Mouse (Mus musculus): ENCODE measurements at regions not wholly inside any gene's neighbourhood (a gene's known extent, or its start where the extent isn't known, plus 50 kb on each side); places are given as distances from the start of the nearest gene placed in this dataset.

GRCm38 (mm10) chr5:102261621-102262020 is 191.9 kb upstream of the Wdfy3 start:
- WGBS, result 72% methylated on average over 5 of the region's 5 CpGs
- H3K9ac ChIP-seq (ENCODE audit: low read depth, low read length), result no peak overlapping the region
- H3K4me3 ChIP-seq (ENCODE audit: low read length), result no peak overlapping the region
- H3K9me3 ChIP-seq (ENCODE audit: control insufficient read depth, low read length), result no peaks in the 10 kb centered on the region
- no peak for ATAC-seq (ENCODE audit: low FRiP score, low TSS enrichment)
- H3K27me3 ChIP-seq (ENCODE audit: control insufficient read depth, insufficient read depth, low read length), result no peaks in the 10 kb centered on the region
- H3K4me1 ChIP-seq (ENCODE audit: control insufficient read depth, insufficient read depth, low read length), result no peaks in the 10 kb centered on the region
- H3K27ac ChIP-seq (ENCODE audit: low read depth, low read length), result no peak overlapping the region
- no peak overlapping the region for H3K4me2 ChIP-seq (replicated peaks; ENCODE audit: low read depth, low read length)
- H3K36me3 ChIP-seq (ENCODE audit: control insufficient read depth, insufficient read depth, low read length), result no peaks in the 10 kb centered on the region

- no peak overlapping the region for H3K4me2 ChIP-seq (replicated peaks; ENCODE audit: low read depth, low read length)
- H3K27ac ChIP-seq (ENCODE audit: low read depth, low read length), result no peak overlapping the region
- H3K36me3 ChIP-seq (ENCODE audit: control insufficient read depth, insufficient read depth, low read length), result no peaks in the 10 kb centered on the region
- no peaks in the 10 kb centered on the region for H3K9me3 ChIP-seq (ENCODE audit: control insufficient read depth, low read length)
- no peak overlapping the region for H3K9ac ChIP-seq (ENCODE audit: low read depth, low read length)
- H3K4me3 ChIP-seq (ENCODE audit: low read length), result no peak overlapping the region
- no peaks in the 10 kb centered on the region for H3K4me1 ChIP-seq (ENCODE audit: control insufficient read depth, insufficient read depth, low read length)
- 34% methylated on average over 11 of the region's 11 CpGs for WGBS
- ATAC-seq (ENCODE audit: low FRiP score, low TSS enrichment), result peak; percentile 43; the same call in 1 of the 2 replicates
- H3K27me3 ChIP-seq (ENCODE audit: control insufficient read depth, insufficient read depth, low read length), result no peaks in the 10 kb centered on the region
Observed at GRCm38 (mm10) chr5:102266451-102266850, 196.7 kb upstream of the Wdfy3 start.

- H3K4me3 ChIP-seq (ENCODE audit: low read length), result no peak overlapping the region
- H3K4me1 ChIP-seq (ENCODE audit: control insufficient read depth, insufficient read depth, low read length), result no peaks in the 10 kb centered on the region
- no peaks in the 10 kb centered on the region for H3K27me3 ChIP-seq (ENCODE audit: control insufficient read depth, insufficient read depth, low read length)
- no peak overlapping the region for H3K9ac ChIP-seq (ENCODE audit: low read depth, low read length)
- H3K36me3 ChIP-seq (ENCODE audit: control insufficient read depth, insufficient read depth, low read length), result no peaks in the 10 kb centered on the region
- 76% methylated on average over 3 of the region's 3 CpGs for WGBS
- ATAC-seq (ENCODE audit: low FRiP score, low TSS enrichment), result no peak
- H3K9me3 ChIP-seq (ENCODE audit: control insufficient read depth, low read length), result no peaks in the 10 kb centered on the region
- no peak overlapping the region for H3K4me2 ChIP-seq (replicated peaks; ENCODE audit: low read depth, low read length)
- no peak overlapping the region for H3K27ac ChIP-seq (ENCODE audit: low read depth, low read length)
Observed at GRCm38 (mm10) chr5:102267150-102267549, 197.4 kb upstream of the Wdfy3 start.

GRCm38 (mm10) chr5:102269204-102269603 is 199.5 kb upstream of the Wdfy3 start:
- H3K27ac ChIP-seq (ENCODE audit: low read depth, low read length), result no peak overlapping the region
- no peaks in the 10 kb centered on the region for H3K27me3 ChIP-seq (ENCODE audit: control insufficient read depth, insufficient read depth, low read length)
- WGBS, result 89% methylated on average over 9 of the region's 9 CpGs

GRCm38 (mm10) chr5:102275621-102276020 is 205.6 kb upstream of the Arhgap24 start:
- no peaks in the 10 kb centered on the region for H3K4me1 ChIP-seq (ENCODE audit: control insufficient read depth, insufficient read depth, low read length)
- WGBS, result 94% methylated on average over 3 of the region's 3 CpGs
- no peaks in the 10 kb centered on the region for H3K36me3 ChIP-seq (ENCODE audit: control insufficient read depth, insufficient read depth, low read length)
- no peak overlapping the region for H3K27ac ChIP-seq (ENCODE audit: low read depth, low read length)
- no peak for ATAC-seq (ENCODE audit: low FRiP score, low TSS enrichment)
- H3K27me3 ChIP-seq (ENCODE audit: control insufficient read depth, insufficient read depth, low read length), result no peaks in the 10 kb centered on the region
- no peak overlapping the region for H3K4me3 ChIP-seq (ENCODE audit: low read length)
- no peak overlapping the region for H3K4me2 ChIP-seq (replicated peaks; ENCODE audit: low read depth, low read length)
- no peak overlapping the region for H3K9ac ChIP-seq (ENCODE audit: low read depth, low read length)
- no peaks in the 10 kb centered on the region for H3K9me3 ChIP-seq (ENCODE audit: control insufficient read depth, low read length)

More at GRCm38 (mm10) chr5:102269204-102269603, 199.5 kb upstream of the Wdfy3 start:
- no peaks in the 10 kb centered on the region for H3K9me3 ChIP-seq (ENCODE audit: control insufficient read depth, low read length)
- no peaks in the 10 kb centered on the region for H3K4me1 ChIP-seq (ENCODE audit: control insufficient read depth, insufficient read depth, low read length)
- no peaks in the 10 kb centered on the region for H3K36me3 ChIP-seq (ENCODE audit: control insufficient read depth, insufficient read depth, low read length)
- no peak overlapping the region for H3K4me3 ChIP-seq (ENCODE audit: low read length)
- no peak overlapping the region for H3K9ac ChIP-seq (ENCODE audit: low read depth, low read length)
- no peak overlapping the region for H3K4me2 ChIP-seq (replicated peaks; ENCODE audit: low read depth, low read length)
- no peak for ATAC-seq (ENCODE audit: low FRiP score, low TSS enrichment)

- H3K9ac ChIP-seq (ENCODE audit: low read depth, low read length), result no peak overlapping the region
- H3K9me3 ChIP-seq (ENCODE audit: control insufficient read depth, low read length), result no peaks in the 10 kb centered on the region
- H3K4me3 ChIP-seq (ENCODE audit: low read length), result no peak overlapping the region
- WGBS, result 74% methylated on average over 4 of the region's 4 CpGs
- no peak overlapping the region for H3K27ac ChIP-seq (ENCODE audit: low read depth, low read length)
- no peaks in the 10 kb centered on the region for H3K36me3 ChIP-seq (ENCODE audit: control insufficient read depth, insufficient read depth, low read length)
- no peak overlapping the region for H3K4me2 ChIP-seq (replicated peaks; ENCODE audit: low read depth, low read length)
- no peaks in the 10 kb centered on the region for H3K4me1 ChIP-seq (ENCODE audit: control insufficient read depth, insufficient read depth, low read length)
- no peak for ATAC-seq (ENCODE audit: low FRiP score, low TSS enrichment)
- no peaks in the 10 kb centered on the region for H3K27me3 ChIP-seq (ENCODE audit: control insufficient read depth, insufficient read depth, low read length)
Observed at GRCm38 (mm10) chr5:102287131-102287530, 194.1 kb upstream of the Arhgap24 start.

GRCm38 (mm10) chr5:102290866-102291265 is 190.3 kb upstream of the Arhgap24 start:
- WGBS, result 87% methylated on average over 7 of the region's 7 CpGs
- ATAC-seq (ENCODE audit: low FRiP score, low TSS enrichment), result no peak
- no peaks in the 10 kb centered on the region for H3K36me3 ChIP-seq (ENCODE audit: control insufficient read depth, insufficient read depth, low read length)
- no peak overlapping the region for H3K4me3 ChIP-seq (ENCODE audit: low read length)
- no peaks in the 10 kb centered on the region for H3K27me3 ChIP-seq (ENCODE audit: control insufficient read depth, insufficient read depth, low read length)
- H3K9ac ChIP-seq (ENCODE audit: low read depth, low read length), result no peak overlapping the region
- H3K4me1 ChIP-seq (ENCODE audit: control insufficient read depth, insufficient read depth, low read length), result no peaks in the 10 kb centered on the region
- no peak overlapping the region for H3K27ac ChIP-seq (ENCODE audit: low read depth, low read length)
- no peaks in the 10 kb centered on the region for H3K9me3 ChIP-seq (ENCODE audit: control insufficient read depth, low read length)
- H3K4me2 ChIP-seq (replicated peaks; ENCODE audit: low read depth, low read length), result no peak overlapping the region

- WGBS, result 94% methylated on average over 5 of the region's 5 CpGs
- Histone ChIP-seq H3K36me3 (ENCODE audit: control insufficient read depth, insufficient read depth, low read length) (no peaks in the 10 kb centered on the region), H3K27ac (ENCODE audit: low read depth, low read length) (no peak overlapping the region), H3K27me3 (ENCODE audit: control insufficient read depth, insufficient read depth, low read length) (no peaks in the 10 kb centered on the region), H3K4me3 (ENCODE audit: low read length) (no peak overlapping the region), H3K9ac (ENCODE audit: low read depth, low read length) (no peak overlapping the region), H3K4me2 (replicated peaks; ENCODE audit: low read depth, low read length) (no peak overlapping the region), H3K4me1 (ENCODE audit: control insufficient read depth, insufficient read depth, low read length) (no peaks in the 10 kb centered on the region), H3K9me3 (ENCODE audit: control insufficient read depth, low read length) (no peaks in the 10 kb centered on the region)
- ATAC-seq (ENCODE audit: low FRiP score, low TSS enrichment), result no peak
Observed at GRCm38 (mm10) chr5:102295564-102295963, 185.6 kb upstream of the Arhgap24 start.

GRCm38 (mm10) chr5:102306309-102306708 is 174.9 kb upstream of the Arhgap24 start:
- Histone ChIP-seq H3K4me1 (ENCODE audit: control insufficient read depth, insufficient read depth, low read length) (no peaks in the 10 kb centered on the region), H3K27me3 (ENCODE audit: control insufficient read depth, insufficient read depth, low read length) (no peaks in the 10 kb centered on the region), H3K36me3 (ENCODE audit: control insufficient read depth, insufficient read depth, low read length) (no peaks in the 10 kb centered on the region), H3K4me2 (replicated peaks; ENCODE audit: low read depth, low read length) (no peak overlapping the region), H3K9ac (ENCODE audit: low read depth, low read length) (no peak overlapping the region), H3K27ac (ENCODE audit: low read depth, low read length) (no peak overlapping the region), H3K4me3 (ENCODE audit: low read length) (no peak overlapping the region), H3K9me3 (ENCODE audit: control insufficient read depth, low read length) (no peaks in the 10 kb centered on the region)
- ATAC-seq (ENCODE audit: low FRiP score, low TSS enrichment), result no peak

GRCm38 (mm10) chr5:102306718-102307117 is 174.5 kb upstream of the Arhgap24 start:
- no peak overlapping the region for H3K9ac ChIP-seq (ENCODE audit: low read depth, low read length)
- no peaks in the 10 kb centered on the region for H3K27me3 ChIP-seq (ENCODE audit: control insufficient read depth, insufficient read depth, low read length)
- H3K36me3 ChIP-seq (ENCODE audit: control insufficient read depth, insufficient read depth, low read length), result no peaks in the 10 kb centered on the region
- no peaks in the 10 kb centered on the region for H3K4me1 ChIP-seq (ENCODE audit: control insufficient read depth, insufficient read depth, low read length)
- ATAC-seq (ENCODE audit: low FRiP score, low TSS enrichment), result no peak
- no peak overlapping the region for H3K4me3 ChIP-seq (ENCODE audit: low read length)
- no peaks in the 10 kb centered on the region for H3K9me3 ChIP-seq (ENCODE audit: control insufficient read depth, low read length)
- no peak overlapping the region for H3K4me2 ChIP-seq (replicated peaks; ENCODE audit: low read depth, low read length)
- no peak overlapping the region for H3K27ac ChIP-seq (ENCODE audit: low read depth, low read length)
- WGBS, result 80% methylated on average over 3 of the region's 3 CpGs
